Mouse (Mus musculus) heart, embryonic 16.5 days (tissue): Measurements from ENCODE around the gene Xrra1. TPM values are rescaled to one million over a fixed set of nuclear protein-coding genes. Genes with fewer than 3 reads are reported as not detected.
A peak's percentile ranks its signal among the peaks of the same experiment; 100 is the strongest.
"Not testable (repeated sequence)": the region's sequence is repeated elsewhere in the genome, so short reads cannot be mapped to it uniquely, and the experiment has no call there.

Experiments
- ATAC-seq: fragments of 200-750 bp; cut with Nextera tagmentation; replicated peaks from 2 replicates; pipeline ENCODE4 v1.8.0; 2017; ENCODE audit warnings: moderate number of reproducible peaks; ENCODE audit not compliant: insufficient read depth, low FRiP score; ENCODE audit errors: extremely low read depth
- H3K27ac ChIP-seq: fragments of 300-500 bp; sonication (generic); 2 replicates; pipeline ENCODE4 v1.5.1; 2014; ENCODE audit warnings: mild to moderate bottlenecking, low read length, control low read depth, moderate library complexity
- H3K27me3 ChIP-seq: fragments of 300-500 bp; sonication (generic); 2 replicates; pipeline ENCODE4 v1.6.1; 2014; ENCODE audit warnings: low read length, mixed read lengths; ENCODE audit not compliant: control insufficient read depth, insufficient read depth
- H3K36me3 ChIP-seq: fragments of 300-500 bp; sonication (generic); 2 replicates; pipeline ENCODE4 v1.6.1; 2014; ENCODE audit not compliant: control insufficient read depth, insufficient read depth
- H3K4me1 ChIP-seq: fragments of 300-500 bp; sonication (generic); 2 replicates; pipeline ENCODE4 v1.6.1; 2014; ENCODE audit warnings: low read length, mixed read lengths; ENCODE audit not compliant: control insufficient read depth, insufficient read depth
- H3K4me2 ChIP-seq: fragments of 300-500 bp; sonication (generic); 2 replicates; pipeline ENCODE4 v1.6.1; 2014; ENCODE audit warnings: low read depth, mild to moderate bottlenecking, control low read depth, low read length
- H3K4me3 ChIP-seq: fragments of 300-500 bp; sonication (generic); 2 replicates; pipeline ENCODE4 v1.5.1; 2014; ENCODE audit warnings: mild to moderate bottlenecking, control low read depth, low read length
- H3K9ac ChIP-seq: fragments of 300-500 bp; sonication (generic); 2 replicates; pipeline ENCODE4 v1.6.1; 2014; ENCODE audit warnings: low read length, control low read depth
- H3K9me3 ChIP-seq: fragments of 300-500 bp; sonication (generic); replicated peaks from 2 replicates; pipeline ENCODE4 v1.6.1; 2016; ENCODE audit warnings: low read length; ENCODE audit not compliant: control insufficient read depth
- WGBS: fragments of 180-500 bp; shearing (Covaris S2); extraction: QIAGEN DNeasy Blood & Tissue Kit; methylation state at CpG from one replicate; pipeline ENCODE4 v1.1.7; 2014; 5-methylcytosine and 5-hydroxymethylcytosine counted together
- polyA plus RNA-seq: library from polyadenylated mRNA; unstranded; fragments of >200 nt; fragmentation: Nextera tagmentation; extraction: Ambion mirVana; gene quantifications from 2 replicates; pipeline ENCODE4 v1.2.1, GENCODE M21; 2015

The Xrra1 gene
- polyA plus RNA-seq, 1 experiment from 2014 or later, result 0.46 TPM

GRCm38 (mm10) chr7:99945939-99946338 is 87.0 kb downstream of the Xrra1 start:
- H3K9ac ChIP-seq, result no peak overlapping the region
- H3K4me1 ChIP-seq, result 0 out of 2 replicates have a peak, but pooled peaks cover 2% of the 10 kb centered on the region
- no peaks in the 10 kb centered on the region for H3K27me3 ChIP-seq
- ATAC-seq, result no peak
- H3K36me3 ChIP-seq, result peaks cover 30% of the 10 kb centered on the region
- H3K4me2 ChIP-seq, result no peak overlapping the region
- H3K9me3 ChIP-seq, result no peaks in the 10 kb centered on the region
- H3K27ac ChIP-seq, result no peak overlapping the region
- 94% methylated on average over 3 of the region's 3 CpGs for WGBS
- no peak overlapping the region for H3K4me3 ChIP-seq

DNA sequence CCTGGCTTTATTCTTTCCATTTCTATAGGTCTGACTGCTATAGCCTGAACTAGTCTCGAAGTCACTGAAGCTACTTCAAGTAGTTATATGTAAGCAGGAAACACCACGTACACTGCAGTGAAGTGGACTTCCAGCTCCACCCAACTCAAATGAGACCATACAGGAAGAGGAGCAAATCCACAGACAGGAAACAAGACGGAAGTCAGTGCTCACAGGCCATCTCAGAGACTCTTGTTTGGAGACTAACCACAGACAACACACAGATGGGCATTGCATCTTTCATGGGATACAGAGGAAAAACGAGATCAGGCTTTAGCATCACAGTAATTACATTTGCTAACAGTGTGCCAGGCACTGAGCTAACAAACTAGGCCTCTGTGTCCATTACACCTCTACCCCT is 87.4 kb downstream of the Xrra1 start:
- no peak for ATAC-seq
- H3K9ac ChIP-seq, result no peak overlapping the region
- no peak overlapping the region for H3K4me3 ChIP-seq
- peaks cover 30% of the 10 kb centered on the region for H3K36me3 ChIP-seq
- 0 out of 2 replicates have a peak, but pooled peaks cover 2% of the 10 kb centered on the region for H3K4me1 ChIP-seq
- H3K4me2 ChIP-seq, result no peak overlapping the region
- H3K27ac ChIP-seq, result no peak overlapping the region
- no peaks in the 10 kb centered on the region for H3K27me3 ChIP-seq
- WGBS, result 80% methylated on average over 4 of the region's 4 CpGs
- H3K9me3 ChIP-seq, result no peaks in the 10 kb centered on the region

DNA sequence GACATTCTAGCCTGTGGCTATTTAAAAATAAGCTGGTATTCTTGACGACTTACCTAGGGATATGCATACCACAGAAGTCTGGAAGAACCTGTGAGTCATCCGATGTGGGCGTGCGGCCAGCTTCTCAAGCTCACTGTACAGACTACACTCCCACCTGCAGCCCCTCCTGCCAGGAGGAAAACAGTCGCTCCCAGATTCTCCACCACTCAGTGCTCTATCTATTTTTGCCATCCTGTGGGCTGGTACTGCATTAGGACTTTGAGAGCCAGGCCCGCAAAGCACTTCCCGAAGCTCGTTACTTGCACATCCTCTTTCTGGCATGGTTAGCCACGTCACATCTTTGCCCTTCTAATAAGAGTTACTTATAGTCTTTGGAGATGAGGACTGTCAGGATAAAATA is 88.4 kb downstream of the Xrra1 start:
- no peak for ATAC-seq
- Histone ChIP-seq H3K27ac (no peak overlapping the region), H3K36me3 (peaks cover 28% of the 10 kb centered on the region), H3K27me3 (no peaks in the 10 kb centered on the region), H3K4me2 (no peak overlapping the region), H3K4me1 (0 out of 2 replicates have a peak, but pooled peaks cover 2% of the 10 kb centered on the region), H3K9me3 (no peaks in the 10 kb centered on the region), H3K4me3 (no peak overlapping the region), H3K9ac (no peak overlapping the region)
- 72% methylated on average over 9 of the region's 9 CpGs for WGBS

DNA sequence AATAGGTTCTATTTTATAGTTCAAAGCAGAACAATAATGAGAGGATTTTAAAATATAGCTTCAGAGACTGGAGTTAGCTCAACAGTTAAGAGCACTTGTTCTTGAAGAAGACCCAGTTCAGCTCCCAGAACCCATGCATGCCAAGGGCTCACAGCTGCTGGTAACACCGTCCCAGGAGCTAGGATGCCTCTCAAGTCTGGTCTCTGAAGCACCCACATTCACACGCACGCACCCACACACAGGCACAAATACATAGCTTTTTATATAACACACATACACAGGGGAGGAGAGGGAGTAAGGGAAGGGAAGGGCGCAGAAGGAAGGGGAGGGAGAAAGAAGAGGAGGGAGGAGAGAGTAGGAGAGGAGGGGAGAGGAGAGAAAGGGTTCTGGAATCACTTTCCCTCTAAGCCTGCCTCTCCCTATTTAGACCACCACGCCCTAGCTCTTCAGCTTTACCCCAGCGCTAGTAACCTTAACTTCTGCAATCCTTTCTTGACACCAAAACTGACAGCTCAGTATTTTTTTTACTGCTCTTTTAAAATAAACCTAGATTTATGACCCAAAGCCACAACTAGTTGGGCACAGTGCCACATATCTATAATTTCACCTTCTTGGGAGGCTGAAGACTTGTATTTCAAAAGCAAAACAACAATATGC is 94.7 kb downstream of the Xrra1 start:
- Histone ChIP-seq H3K9me3 (no peaks in the 10 kb centered on the region), H3K27ac (peak overlapping the region; percentile 25; the same call in 1 of the 2 replicates)
- 67% methylated on average over 6 of the region's 6 CpGs for WGBS

DNA sequence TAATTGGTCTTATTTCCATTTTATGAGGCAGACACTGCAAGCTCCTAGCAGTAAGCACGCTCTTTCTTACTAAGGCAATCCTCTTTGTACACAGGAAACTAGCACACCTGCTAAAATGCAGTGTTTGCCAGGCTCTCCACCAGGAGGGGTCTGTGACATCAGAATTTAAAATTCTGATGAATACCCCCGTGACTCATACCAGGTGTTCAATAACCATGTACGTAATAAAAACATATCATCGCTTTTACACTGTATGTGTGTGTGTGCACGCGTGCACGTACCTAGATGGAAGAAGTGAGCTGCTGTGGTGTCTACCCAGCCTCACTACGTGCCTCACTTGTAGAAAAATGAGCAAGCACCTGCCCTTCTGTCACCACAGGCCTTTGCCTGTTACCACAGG is 95.3 kb downstream of the Xrra1 start:
- ATAC-seq, result no peak
- 93% methylated on average over 8 of the region's 8 CpGs for WGBS
- H3K9me3 ChIP-seq, result no peaks in the 10 kb centered on the region

More for the DNA sequence above, 94.7 kb downstream of the Xrra1 start:
- 0 out of 2 replicates have a peak, but pooled peaks cover 7% of the 10 kb centered on the region for H3K4me1 ChIP-seq
- ATAC-seq, result no peak
- no peaks in the 10 kb centered on the region for H3K36me3 ChIP-seq
- no peaks in the 10 kb centered on the region for H3K27me3 ChIP-seq
- H3K4me3 ChIP-seq, result no peak overlapping the region
- no peak overlapping the region for H3K9ac ChIP-seq
- no peak overlapping the region for H3K4me2 ChIP-seq

DNA sequence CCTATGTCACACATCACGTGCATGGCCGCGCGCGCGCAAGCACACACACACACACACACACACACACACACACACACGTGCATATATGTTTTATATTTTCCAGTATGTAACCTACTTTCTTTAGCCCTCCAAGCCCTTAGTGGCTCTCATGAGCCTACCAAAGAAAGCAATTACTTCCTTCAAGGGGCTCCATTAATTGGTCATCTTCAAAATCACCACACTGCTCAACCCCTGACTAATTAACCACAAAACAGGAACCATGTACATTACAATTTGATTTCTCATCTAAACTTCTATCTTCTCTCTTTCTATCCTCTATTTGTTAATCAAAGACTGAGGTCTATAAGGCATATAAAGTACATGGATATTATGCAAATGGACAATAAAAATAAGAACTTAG is 97.2 kb downstream of the Xrra1 start:
- H3K36me3 ChIP-seq, result no peaks in the 10 kb centered on the region
- no peaks in the 10 kb centered on the region for H3K9me3 ChIP-seq
- H3K4me2 ChIP-seq, result no peak overlapping the region
- H3K27ac ChIP-seq, result no peak overlapping the region
- H3K4me1 ChIP-seq, result 0 out of 2 replicates have a peak, but pooled peaks cover 7% of the 10 kb centered on the region
- no peak overlapping the region for H3K9ac ChIP-seq
- no peak overlapping the region for H3K4me3 ChIP-seq
- WGBS, result 94% methylated on average over 7 of the region's 7 CpGs
- no peak for ATAC-seq
- H3K27me3 ChIP-seq, result no peaks in the 10 kb centered on the region

More for the DNA sequence above, 95.3 kb downstream of the Xrra1 start:
- Histone ChIP-seq H3K36me3 (no peaks in the 10 kb centered on the region), H3K27me3 (no peaks in the 10 kb centered on the region), H3K4me2 (no peak overlapping the region), H3K9ac (no peak overlapping the region), H3K4me3 (no peak overlapping the region), H3K4me1 (0 out of 2 replicates have a peak, but pooled peaks cover 7% of the 10 kb centered on the region), H3K27ac (no peak overlapping the region)

- WGBS, result 78% methylated on average over 12 of the region's 12 CpGs
- H3K4me1 ChIP-seq, result peaks cover 16% of the 10 kb centered on the region
- H3K4me2 ChIP-seq, result no peak overlapping the region
- no peaks in the 10 kb centered on the region for H3K9me3 ChIP-seq
- no peak overlapping the region for H3K27ac ChIP-seq
- no peaks in the 10 kb centered on the region for H3K36me3 ChIP-seq
- no peak overlapping the region for H3K4me3 ChIP-seq
- no peaks in the 10 kb centered on the region for H3K27me3 ChIP-seq
- no peak overlapping the region for H3K9ac ChIP-seq
- no peak for ATAC-seq
These were observed 98.5 kb downstream of the Xrra1 start for GRCm38 (mm10) chr7:99957226-99957965.

GRCm38 (mm10) chr7:99960571-99960970 is 101.7 kb downstream of the Xrra1 start:
- H3K4me2 ChIP-seq, H3K9ac ChIP-seq, H3K4me3 ChIP-seq, H3K36me3 ChIP-seq, ATAC-seq, H3K27ac ChIP-seq, H3K27me3 ChIP-seq, H3K9me3 ChIP-seq: not testable (repeated sequence)
- H3K4me1 ChIP-seq, result peaks cover 28% of the 10 kb centered on the region
- WGBS, result 58% methylated on average over 2 of the region's 2 CpGs

DNA sequence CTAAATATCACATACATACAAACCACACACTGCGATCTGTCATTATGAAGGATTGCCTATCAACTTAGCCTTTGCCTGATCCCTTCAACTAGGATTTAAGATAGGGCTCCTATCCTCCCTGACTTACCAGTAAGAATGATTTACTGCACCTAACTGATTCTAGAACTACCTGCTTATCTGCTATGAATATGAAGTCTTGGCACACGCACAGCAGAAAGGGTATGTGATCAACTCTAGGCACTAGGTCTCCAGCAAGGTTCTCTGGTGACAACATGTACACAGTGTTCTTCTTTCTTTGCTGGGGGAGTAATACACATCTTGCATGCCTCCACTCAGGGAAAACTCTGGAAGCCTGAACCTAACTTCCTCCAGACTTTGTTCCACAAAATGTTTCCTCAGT is 102.6 kb downstream of the Xrra1 start:
- peaks cover 34% of the 10 kb centered on the region for H3K4me1 ChIP-seq

More for the DNA sequence above, 102.6 kb downstream of the Xrra1 start:
- Histone ChIP-seq H3K9me3 (no peaks in the 10 kb centered on the region), H3K27me3 (no peaks in the 10 kb centered on the region), H3K4me2 (no peak overlapping the region), H3K9ac (no peak overlapping the region), H3K36me3 (no peaks in the 10 kb centered on the region), H3K4me3 (no peak overlapping the region), H3K27ac (no peak overlapping the region)
- no peak for ATAC-seq
- WGBS, result 82% methylated on average over 2 of the region's 2 CpGs
